Mouse (Mus musculus) embryonic facial prominence, embryonic 11.5 days (tissue): Measurements from ENCODE around the gene Wiz. TPM values are rescaled to one million over a fixed set of nuclear protein-coding genes. Genes with fewer than 3 reads are reported as not detected.

Source experiments
- ATAC-seq: fragments of 200-750 bp; cut with Nextera tagmentation; replicated peaks from 2 replicates; pipeline ENCODE4 v1.8.0; 2017; ENCODE audit warnings: low read depth; ENCODE audit not compliant: insufficient number of reproducible peaks, low FRiP score, low TSS enrichment
- DNase-seq: peaks from one replicate; pipeline ENCODE4 v3.0.0-alpha.2; 2015; ENCODE audit warnings: low spot score
- H3K27ac ChIP-seq: fragments of 300-500 bp; sonication (generic); replicated peaks from 2 replicates; pipeline ENCODE4 v1.5.1; 2014; ENCODE audit warnings: mild to moderate bottlenecking, low read depth, low read length, control low read depth
- H3K27me3 ChIP-seq: fragments of 300-500 bp; sonication (generic); 2 replicates; pipeline ENCODE4 v1.6.1; 2014; ENCODE audit warnings: mild to moderate bottlenecking, low read length, moderate library complexity, mixed read lengths; ENCODE audit not compliant: control insufficient read depth, insufficient read depth
- H3K36me3 ChIP-seq: fragments of 300-500 bp; sonication (generic); replicated peaks from 2 replicates; pipeline ENCODE4 v1.6.1; 2014; ENCODE audit warnings: low read depth, mild to moderate bottlenecking, low read length, moderate library complexity, mixed read lengths; ENCODE audit not compliant: control insufficient read depth, insufficient read depth
- H3K4me1 ChIP-seq: fragments of 300-500 bp; sonication (generic); 2 replicates; pipeline ENCODE4 v1.6.1; 2014; ENCODE audit warnings: low read length, mixed read lengths; ENCODE audit not compliant: control insufficient read depth, insufficient read depth
- H3K4me2 ChIP-seq: fragments of 300-500 bp; sonication (generic); 2 replicates; pipeline ENCODE4 v1.6.1; 2014; ENCODE audit warnings: low read depth, mild to moderate bottlenecking, control low read depth, low read length, moderate library complexity
- H3K4me3 ChIP-seq: fragments of 300-500 bp; sonication (generic); 2 replicates; pipeline ENCODE4 v1.5.1; 2014; ENCODE audit warnings: low read depth, low read length, control low read depth
- H3K9ac ChIP-seq: fragments of 300-500 bp; sonication (generic); replicated peaks from 2 replicates; pipeline ENCODE4 v1.6.1; 2014; ENCODE audit warnings: mild to moderate bottlenecking, control low read depth, low read length
- H3K9me3 ChIP-seq: fragments of 300-500 bp; sonication (generic); replicated peaks from 2 replicates; pipeline ENCODE4 v1.6.1; 2016; ENCODE audit warnings: mild to moderate bottlenecking, low read length, inconsistent platforms, mixed read lengths; ENCODE audit not compliant: control insufficient read depth
- WGBS: fragments of 180-500 bp; shearing (Covaris S2); extraction: QIAGEN DNeasy Blood & Tissue Kit; methylation state at CpG from one replicate; pipeline ENCODE4 v1.1.7; 2014; 5-methylcytosine and 5-hydroxymethylcytosine counted together
- polyA plus RNA-seq: library from polyadenylated mRNA; unstranded; fragments of >200 nt; fragmentation: Nextera tagmentation; extraction: Ambion mirVana; gene quantifications from 2 replicates; pipeline ENCODE4 v1.2.1, GENCODE M21; 2014

Gene Wiz
- polyA plus RNA-seq, 1 experiment from 2014 or later, result 27.5 TPM

GRCm38 (mm10) chr17:32320597-32321389, 68.4 kb downstream of the Wiz start, which contains the start of gene Akap8:
TSS of gene Akap8 (minus strand) at chr17:32321238.
- Histone ChIP-seq H3K9ac (peak within 1 kb of the TSS; percentile 95), H3K4me2 (peak within 1 kb of the TSS; percentile 77), H3K4me3 (peak within 1 kb of the TSS; percentile 91), H3K4me1 (no peaks in the 10 kb centered on the region), H3K27ac (peak within 1 kb of the TSS; percentile 89), H3K27me3 (no peaks in the 10 kb centered on the region), H3K36me3 (peaks cover 12% of the 10 kb centered on the region), H3K9me3 (no peaks in the 10 kb centered on the region)
- DNase-seq, result peak; percentile 99
- under 1% methylated on average over 82 of the region's 83 CpGs for WGBS
- peak; percentile 96 for ATAC-seq

DNA sequence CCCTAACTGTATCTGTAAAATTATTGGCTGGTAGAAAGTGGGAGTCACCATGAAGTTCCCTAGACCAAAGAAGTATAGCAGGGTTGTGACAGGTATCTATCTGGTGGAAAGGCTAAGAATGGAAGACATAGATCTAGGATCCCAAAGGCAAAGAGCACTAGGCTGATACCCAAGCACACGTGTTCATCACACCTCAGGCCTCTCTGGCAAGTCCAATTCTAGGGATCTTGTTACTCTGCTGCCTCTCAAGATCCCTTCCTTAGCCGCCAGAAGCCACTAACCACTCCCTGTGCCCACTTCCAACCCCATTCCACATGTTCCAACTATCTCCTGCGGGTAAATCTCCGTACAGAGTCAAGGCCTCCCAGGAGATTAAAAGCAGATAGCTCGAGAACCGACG, 69.3 kb downstream of the Wiz start:
- H3K27me3 ChIP-seq, result no peaks in the 10 kb centered on the region
- H3K4me2 ChIP-seq, result peak overlapping the region; percentile 51
- DNase-seq, result peak; percentile 9
- no peak overlapping the region for H3K27ac ChIP-seq
- under 1% methylated on average over 7 of the region's 7 CpGs for WGBS
- H3K36me3 ChIP-seq, result peaks cover 17% of the 10 kb centered on the region
- peak overlapping the region; percentile 91 for H3K4me3 ChIP-seq
- no peaks in the 10 kb centered on the region for H3K9me3 ChIP-seq
- H3K9ac ChIP-seq, result peak overlapping the region; percentile 95
- H3K4me1 ChIP-seq, result no peaks in the 10 kb centered on the region
- no peak for ATAC-seq

GRCm38 (mm10) chr17:32317708-32318107, 71.5 kb downstream of the Wiz start:
- Histone ChIP-seq H3K27ac (no peak overlapping the region), H3K36me3 (peaks cover 21% of the 10 kb centered on the region), H3K4me1 (no peaks in the 10 kb centered on the region), H3K4me2 (no peak overlapping the region), H3K9ac (no peak overlapping the region), H3K4me3 (no peak overlapping the region), H3K9me3 (no peaks in the 10 kb centered on the region), H3K27me3 (no peaks in the 10 kb centered on the region)
- ATAC-seq (no peak), DNase-seq (no peak)
- whole genome bisulfite sequencing, result 85% methylated on average over 3 of the region's 3 CpGs

DNA sequence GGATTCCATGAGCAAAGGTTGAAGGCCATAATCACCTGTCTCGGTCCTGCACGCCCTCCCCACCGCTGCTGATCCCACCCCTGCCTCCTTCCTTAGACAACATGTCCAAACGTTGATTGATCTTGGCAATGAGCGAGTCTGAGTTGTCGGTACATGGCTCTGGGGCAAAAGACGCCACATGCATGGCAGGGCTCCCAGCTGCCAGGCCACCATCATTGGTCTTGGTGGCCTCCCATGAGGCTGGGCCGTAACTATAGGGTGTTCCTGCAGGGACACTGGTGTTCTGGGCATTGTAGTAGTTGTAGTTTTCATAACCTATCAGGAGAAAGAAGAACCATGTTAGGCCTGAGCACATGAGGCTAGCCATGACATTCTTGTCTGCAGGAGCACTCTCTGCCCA, 72.2 kb downstream of the Wiz start:
- DNase-seq (no peak), ATAC-seq (no peak)
- no peaks in the 10 kb centered on the region for H3K4me1 ChIP-seq
- no peak overlapping the region for H3K27ac ChIP-seq
- H3K36me3 ChIP-seq, result peaks cover 25% of the 10 kb centered on the region
- H3K9me3 ChIP-seq, result no peaks in the 10 kb centered on the region
- H3K27me3 ChIP-seq, result no peaks in the 10 kb centered on the region
- 92% methylated on average over 8 of the region's 8 CpGs for WGBS
- H3K9ac ChIP-seq, result no peak overlapping the region
- H3K4me2 ChIP-seq, result no peak overlapping the region
- no peak overlapping the region for H3K4me3 ChIP-seq

DNA sequence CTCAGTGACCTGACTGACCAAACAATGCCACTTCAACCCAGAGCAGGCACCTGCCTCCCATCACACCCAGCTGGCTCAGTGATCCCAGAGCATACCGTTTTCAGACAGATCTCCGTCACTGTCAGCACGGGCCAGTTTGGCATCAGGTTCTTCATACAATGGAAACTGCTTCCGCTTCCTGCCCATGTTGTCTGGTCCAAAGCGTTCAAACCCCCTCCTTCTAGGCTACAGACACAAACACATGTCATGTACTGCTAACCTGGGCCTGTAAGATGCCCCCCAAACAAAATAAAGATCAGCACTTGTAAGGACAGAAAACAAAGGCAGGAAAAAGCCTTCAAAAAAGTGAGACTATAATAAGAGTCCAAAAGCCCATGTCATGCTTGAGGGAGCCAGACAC, 73.7 kb downstream of the Wiz start:
- Histone ChIP-seq H3K4me1 (no peaks in the 10 kb centered on the region), H3K9me3 (no peaks in the 10 kb centered on the region), H3K27me3 (no peaks in the 10 kb centered on the region), H3K4me3 (no peak overlapping the region), H3K36me3 (peaks cover 29% of the 10 kb centered on the region), H3K27ac (no peak overlapping the region), H3K4me2 (no peak overlapping the region), H3K9ac (no peak overlapping the region)
- ATAC-seq (no peak), DNase-seq (no peak)
- 93% methylated on average over 5 of the region's 5 CpGs for WGBS

DNA sequence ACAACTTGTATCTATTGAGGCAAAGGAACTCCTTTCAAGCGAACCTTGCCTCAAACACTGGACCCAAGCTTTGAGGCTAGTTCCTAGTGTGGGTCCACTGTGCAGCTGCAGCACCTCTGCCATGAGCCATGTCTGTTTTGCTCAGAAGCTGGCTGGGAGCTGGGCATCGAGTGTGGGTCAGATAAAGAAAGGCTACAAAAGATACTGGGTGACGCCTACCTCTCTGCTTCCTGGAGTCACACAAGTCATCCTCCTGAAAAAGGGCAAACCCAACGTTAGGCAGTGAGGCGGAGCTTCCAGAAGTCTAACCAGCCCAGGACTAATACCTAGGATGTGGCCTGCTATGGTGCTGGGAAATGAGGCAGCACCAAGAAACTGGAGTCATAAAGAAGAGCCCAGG, 75.3 kb downstream of the Wiz start:
- no peaks in the 10 kb centered on the region for H3K27me3 ChIP-seq
- DNase-seq, result no peak
- H3K4me2 ChIP-seq, result no peak overlapping the region
- H3K36me3 ChIP-seq, result peaks cover 35% of the 10 kb centered on the region
- H3K9me3 ChIP-seq, result no peaks in the 10 kb centered on the region
- no peaks in the 10 kb centered on the region for H3K4me1 ChIP-seq
- 84% methylated on average over 5 of the region's 5 CpGs for WGBS
- no peak overlapping the region for H3K4me3 ChIP-seq
- no peak overlapping the region for H3K27ac ChIP-seq
- no peak overlapping the region for H3K9ac ChIP-seq
- no peak for ATAC-seq

- H3K4me2 ChIP-seq, result no peak overlapping the region
- no peak overlapping the region for H3K9ac ChIP-seq
- no peak overlapping the region for H3K27ac ChIP-seq
- ATAC-seq (no peak), DNase-seq (no peak)
- H3K4me1 ChIP-seq, result no peaks in the 10 kb centered on the region
- H3K9me3 ChIP-seq, result no peaks in the 10 kb centered on the region
- no peak overlapping the region for H3K4me3 ChIP-seq
- WGBS, result 95% methylated on average over 8 of the region's 8 CpGs
- H3K27me3 ChIP-seq, result no peaks in the 10 kb centered on the region
- peaks cover 35% of the 10 kb centered on the region for H3K36me3 ChIP-seq
Measured at GRCm38 (mm10) chr17:32312801-32313200, 76.4 kb downstream of the Wiz start.

DNA sequence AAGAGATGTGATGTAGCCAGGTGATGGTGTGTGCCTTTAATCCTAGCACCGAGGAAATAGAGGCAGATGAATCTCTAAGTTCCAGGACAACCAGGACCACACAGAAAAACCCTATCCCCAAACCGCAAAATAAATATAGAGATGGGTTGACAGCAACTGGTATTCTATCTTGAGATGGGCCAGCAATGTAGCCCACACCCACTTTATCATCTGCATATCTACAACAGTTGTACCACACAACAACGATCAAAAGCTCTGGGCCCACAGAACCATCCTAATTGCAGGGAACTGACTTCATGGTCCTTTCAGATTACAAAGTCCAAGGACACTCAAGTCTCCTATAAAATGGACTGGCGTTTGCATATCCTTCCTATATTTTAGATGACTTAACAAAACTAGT, 81.3 kb downstream of the Wiz start:
- no peaks in the 10 kb centered on the region for H3K27me3 ChIP-seq
- ATAC-seq, result no peak
- 92% methylated on average over 4 of the region's 4 CpGs for WGBS
- H3K4me2 ChIP-seq, result no peak overlapping the region
- H3K9me3 ChIP-seq, result no peaks in the 10 kb centered on the region
- H3K4me1 ChIP-seq, result no peaks in the 10 kb centered on the region
- H3K9ac ChIP-seq, result no peak overlapping the region
- no peak overlapping the region for H3K27ac ChIP-seq
- no peak overlapping the region for H3K4me3 ChIP-seq
- DNase-seq, result no peak
- H3K36me3 ChIP-seq, result peaks cover 22% of the 10 kb centered on the region
